Mouse (Mus musculus) CH12.LX (cell line): ENCODE data around the gene Mfsd6l. TPM values are rescaled to one million over a fixed set of nuclear protein-coding genes. Genes with fewer than 3 reads are reported as not detected.

Experiments used
- DNase-seq: peaks from one replicate; pipeline ENCODE4 v3.0.0-alpha.2; 2013; ENCODE audit errors: extremely low read depth
- H3K27ac ChIP-seq: 2 replicates; pipeline ENCODE4 v1.5.1; 2012; ENCODE audit warnings: low read depth, mild to moderate bottlenecking, control low read depth, moderate library complexity; ENCODE audit not compliant: insufficient read depth
- H3K27me3 ChIP-seq: replicated peaks from 2 replicates; pipeline ENCODE3; 2012; ENCODE audit warnings: inconsistent platforms
- H3K36me3 ChIP-seq, 2 experiments: replicated peaks in 1 of 2; 2 replicates each; pipeline versions ENCODE3 to v1.6.1; 2012; ENCODE audit warnings: inconsistent platforms in 1 of 2, low read length in 1 of 2, mild to moderate bottlenecking in 1 of 2, mixed read lengths in 1 of 2, moderate library complexity in 1 of 2; ENCODE audit not compliant: control insufficient read depth in 1 of 2, insufficient read depth in 1 of 2
- H3K4me1 ChIP-seq, 2 experiments: 2 replicates each; pipeline ENCODE4 v1.6.1; 2012; ENCODE audit warnings: inconsistent platforms in 1 of 2, moderate library complexity in 1 of 2; ENCODE audit not compliant: insufficient read depth in 2 of 2, control insufficient read depth in 1 of 2
- H3K4me2 ChIP-seq: 2 replicates; pipeline ENCODE4 v1.6.1; 2012; ENCODE audit warnings: low read depth, mild to moderate bottlenecking, control low read depth; ENCODE audit not compliant: poor library complexity, insufficient read depth, severe bottlenecking
- H3K4me3 ChIP-seq, 3 experiments: fragments of 150-350 bp in 1 of 3; sonication (generic) in 1 of 3; replicated peaks in 1 of 3; 2 replicates each; pipeline versions ENCODE3 to v1.5.1; 2011 to 2012; ENCODE audit warnings: low read depth in 2 of 3, low read length in 2 of 3, mild to moderate bottlenecking in 2 of 3, moderate library complexity in 2 of 3, control low read depth in 1 of 3, improper control_type of control experiment in 1 of 3, inconsistent platforms in 1 of 3, mixed read lengths in 1 of 3; ENCODE audit not compliant: poor library complexity in 1 of 3
- H3K79me2 ChIP-seq: replicated peaks from 2 replicates; pipeline ENCODE4 v1.6.1; 2012; ENCODE audit warnings: mild to moderate bottlenecking, moderate library complexity; ENCODE audit not compliant: control insufficient read depth, poor library complexity, insufficient read depth, severe bottlenecking; ENCODE audit errors: extremely low read depth
- H3K9ac ChIP-seq: 2 replicates; pipeline ENCODE4 v1.6.1; 2012; ENCODE audit warnings: low read depth, mild to moderate bottlenecking, control low read depth, moderate library complexity; ENCODE audit not compliant: insufficient read depth
- H3K9me3 ChIP-seq: replicated peaks from 2 replicates; pipeline ENCODE3; 2012; ENCODE audit warnings: low read length, inconsistent platforms, mixed read lengths
- BHLHE40 ChIP-seq: IDR thresholded peaks from 2 replicates; pipeline ENCODE4 v1.6.1; 2011; ENCODE audit warnings: mild to moderate bottlenecking, low read depth, low read length, improper control_type of control experiment
- CTCF ChIP-seq, 2 experiments: IDR thresholded peaks in 1 of 2; conservative IDR thresholded peaks in 1 of 2; 2 replicates each; pipeline ENCODE4 v1.5.1; 2011 to 2012; ENCODE audit warnings: low read depth in 2 of 2, low read length in 2 of 2, improper control_type of control experiment in 1 of 2, inconsistent platforms in 1 of 2, mild to moderate bottlenecking in 1 of 2, moderate library complexity in 1 of 2
- HCFC1 ChIP-seq: IDR thresholded peaks from 2 replicates; pipeline ENCODE4 v1.6.1; 2012; ENCODE audit warnings: low read depth, mild to moderate bottlenecking, inconsistent platforms, low read length, improper control_type of control experiment
- IRF4 ChIP-seq: IDR thresholded peaks from 2 replicates; pipeline ENCODE4 v1.6.1; 2014; ENCODE audit warnings: low read depth, mild to moderate bottlenecking, inconsistent platforms, low read length, improper control_type of control experiment
- JUND ChIP-seq: conservative IDR thresholded peaks from 2 replicates; pipeline ENCODE4 v1.6.1; 2011; ENCODE audit warnings: low read depth, low read length, improper control_type of control experiment
- MYC ChIP-seq: IDR thresholded peaks from 2 replicates; pipeline ENCODE4 v1.6.1; 2011; ENCODE audit warnings: low read depth, mild to moderate bottlenecking, improper control_type of control experiment, low read length
- RAD21 ChIP-seq: IDR thresholded peaks from 2 replicates; pipeline ENCODE4 v1.6.1; 2011; ENCODE audit warnings: low read depth, mild to moderate bottlenecking, low read length, improper control_type of control experiment, moderate library complexity
- SMC3 ChIP-seq: IDR thresholded peaks from 2 replicates; pipeline ENCODE4 v1.6.1; 2011; ENCODE audit warnings: low read depth, low read length, improper control_type of control experiment
- TCF12 ChIP-seq: IDR thresholded peaks from 2 replicates; pipeline ENCODE4 v1.6.1; 2014; ENCODE audit warnings: low read depth, mild to moderate bottlenecking, inconsistent platforms, low read length, improper control_type of control experiment
- dilution Hi-C: fragments of 300-500 bp; cut with MboI; formaldehyde crosslinking; loops from 2 replicates; pipeline ENCODE4 v1.14.3; 2020; ENCODE audit warnings: low sequenced_read_pairs; ENCODE audit not compliant: extremely low pct_unique_long_range_greater_than_20kb, extremely low pct_ligation_motif_present
- in situ Hi-C: fragments of 300-500 bp; cut with MboI; formaldehyde crosslinking; loops from 3 replicates; pipeline ENCODE4 v1.14.3; 2019; ENCODE audit warnings: low sequenced_read_pairs, low pct_ligation_motif_present, low pct_unique_long_range_greater_than_20kb, mixed read lengths
- polyA plus RNA-seq: library from polyadenylated mRNA; unstranded; fragments of >175 nt; gene quantifications from 2 replicates; pipeline ENCODE4 v1.2.1, GENCODE M21; 2012; ENCODE audit warnings: low read depth; ENCODE audit not compliant: insufficient read length
- total RNA-seq, 2 experiments: library from RNA; depleted of rRNA; stranded (reverse); fragments of 300-350 nt in 1 of 2; fragments of >200 nt in 1 of 2; gene quantifications; 2 replicates each; pipeline ENCODE4 v1.2.3; 2012 to 2014

Mfsd6l gene
- total and polyA plus RNA-seq, 3 experiments: 4.0 to 6.4 (median 4.2) TPM

GRCm38 (mm10) chr11:68536465-68536864 is 19.5 kb upstream of the Mfsd6l start:
- Histone ChIP-seq H3K36me3 (peaks cover 83 to 99% of the 10 kb centered on the region in 2 experiments), H3K27me3 (no peaks in the 10 kb centered on the region)
- TF ChIP-seq JUND: no peak
- TF ChIP-seq SMC3: 0 out of 2 replicates have a peak, but pooled peaks have one; percentile 8
- TF ChIP-seq HCFC1: peak; percentile 66
- TF ChIP-seq, all 38 proteins: peak for 2
- H3K27ac ChIP-seq: no peak overlapping the region
- peaks cover 0 to 9% of the 10 kb centered on the region in 2 experiments; a peak in 2 of 4 replicates for H3K4me1 ChIP-seq
- no peak overlapping the region for H3K4me2 ChIP-seq
- in situ Hi-C loops: no loop called here
- dilution Hi-C loops: no loop called here
- H3K79me2 ChIP-seq: no peaks in the 10 kb centered on the region
- peak; percentile 47 for DNase-seq
- no peak overlapping the region for H3K4me3 ChIP-seq
- no peak overlapping the region for H3K9ac ChIP-seq
- no peaks in the 10 kb centered on the region for H3K9me3 ChIP-seq

- Histone ChIP-seq H3K27ac (no peak overlapping the region), H3K9me3 (no peaks in the 10 kb centered on the region), H3K4me1 (peaks cover 0 to 22% of the 10 kb centered on the region in 2 experiments; a peak in 2 of 4 replicates), H3K9ac (no peak overlapping the region), H3K4me2 (no peak overlapping the region), H3K36me3 (peaks cover 70 to 89% of the 10 kb centered on the region in 2 experiments), H3K27me3 (no peaks in the 10 kb centered on the region), H3K79me2 (no peaks in the 10 kb centered on the region), H3K4me3 (no peak overlapping the region)
- dilution Hi-C loops: no loop called here
- DNase-seq: no peak
- TF ChIP-seq BHLHE40 (no peak), IRF4 (no peak), CTCF (conservative IDR thresholded peaks at IDR 0.05 in 1 of 2, IDR thresholded peaks at IDR 0.05 in 1 of 2; ENCODE audit: low read depth in 2 of 2, low read length in 2 of 2) (no peak), MYC (no peak), TCF12 (no peak)
- in situ Hi-C loops: loop anchor here (5.0 kb wide), 1 partner anchor 32 kb away; no protein-coding TSS in a partner anchor
Measured at GRCm38 (mm10) chr11:68539621-68540020, 16.4 kb upstream of the Mfsd6l start.

- peaks cover 71 to 87% of the 10 kb centered on the region in 2 experiments for H3K36me3 ChIP-seq
- dilution Hi-C loops: no loop called here
- in situ Hi-C loops: loop anchor here (5.0 kb wide), 1 partner anchor 37 kb away; no protein-coding TSS in a partner anchor
- H3K4me1 ChIP-seq: peaks cover 9 to 61% of the 10 kb centered on the region in 2 experiments
- no peak overlapping the region for H3K27ac ChIP-seq
- no peaks in the 10 kb centered on the region for H3K79me2 ChIP-seq
- DNase-seq: no peak
- no peak overlapping the region for H3K9ac ChIP-seq
- no peak overlapping the region for H3K4me2 ChIP-seq
- H3K4me3 ChIP-seq: no peak overlapping the region
- TF ChIP-seq CTCF (conservative IDR thresholded peaks at IDR 0.05 in 1 of 2, IDR thresholded peaks at IDR 0.05 in 1 of 2; ENCODE audit: low read depth in 2 of 2, low read length in 2 of 2) (peak in 1 of 2 experiments; percentile 38; a peak in 1 of 4 replicates), RAD21 (no peak; the same call in 1 of the 2 replicates)
- TF ChIP-seq, all 38 proteins: peak for 1
- Histone ChIP-seq H3K9me3 (no peaks in the 10 kb centered on the region), H3K27me3 (no peaks in the 10 kb centered on the region)
Measured at GRCm38 (mm10) chr11:68544554-68544953, 11.4 kb upstream of the Mfsd6l start.
